Mouse (Mus musculus) heart, embryonic 14.5 days (tissue): Measurements from ENCODE around the gene Rp2. TPM values are rescaled to one million over a fixed set of nuclear protein-coding genes. Genes with fewer than 3 reads are reported as not detected.
"Not testable (repeated sequence)": the region's sequence is repeated elsewhere in the genome, so short reads cannot be mapped to it uniquely, and the experiment has no call there.

Experiments used
- ATAC-seq: fragments of 200-750 bp; cut with Nextera tagmentation; 2 replicates; pipeline ENCODE4 v1.8.0; 2017; ENCODE audit warnings: low read depth, moderate TSS enrichment; ENCODE audit not compliant: insufficient number of reproducible peaks, insufficient read depth, low FRiP score
- H3K27ac ChIP-seq, 2 experiments: fragments of 200-500 bp in 1 of 2; fragments of 300-500 bp in 1 of 2; sonication (generic) in 1 of 2; replicated peaks in 1 of 2; 2 replicates each; pipeline ENCODE4 v1.5.1; 2012 to 2014; ENCODE audit warnings: low read depth in 2 of 2, low read length in 2 of 2, control low read depth in 1 of 2, mild to moderate bottlenecking in 1 of 2, mixed read lengths in 1 of 2; ENCODE audit not compliant: control insufficient read depth in 1 of 2, insufficient read depth in 1 of 2
- H3K27me3 ChIP-seq: fragments of 300-500 bp; sonication (generic); 2 replicates; pipeline ENCODE4 v1.6.1; 2014; ENCODE audit warnings: mild to moderate bottlenecking, low read length, control low read depth; ENCODE audit not compliant: control insufficient read depth, insufficient read depth
- H3K36me3 ChIP-seq: fragments of 300-500 bp; sonication (generic); 2 replicates; pipeline ENCODE4 v1.6.1; 2014; ENCODE audit warnings: mild to moderate bottlenecking, control low read depth, low read length, mixed read lengths; ENCODE audit not compliant: control insufficient read depth, insufficient read depth
- H3K4me1 ChIP-seq, 2 experiments: fragments of 200-500 bp in 1 of 2; fragments of 300-500 bp in 1 of 2; sonication (generic) in 1 of 2; 2 replicates each; pipeline ENCODE4 v1.6.1; 2012 to 2014; ENCODE audit warnings: low read length in 2 of 2, control low read depth in 1 of 2, mixed read lengths in 1 of 2; ENCODE audit not compliant: control insufficient read depth in 2 of 2, insufficient read depth in 2 of 2
- H3K4me2 ChIP-seq: fragments of 300-500 bp; sonication (generic); 2 replicates; pipeline ENCODE4 v1.6.1; 2014; ENCODE audit warnings: mild to moderate bottlenecking, low read length
- H3K4me3 ChIP-seq, 2 experiments: fragments of 200-500 bp in 1 of 2; fragments of 300-500 bp in 1 of 2; sonication (generic) in 1 of 2; 2 replicates each; pipeline ENCODE4 v1.5.1; 2012 to 2014; ENCODE audit warnings: low read length in 2 of 2, mild to moderate bottlenecking in 2 of 2, control low read depth in 1 of 2, low read depth in 1 of 2, moderate library complexity in 1 of 2; ENCODE audit not compliant: control insufficient read depth in 1 of 2, insufficient read depth in 1 of 2
- H3K9ac ChIP-seq: fragments of 300-500 bp; sonication (generic); 2 replicates; pipeline ENCODE4 v1.6.1; 2014; ENCODE audit warnings: mild to moderate bottlenecking, low read length
- H3K9me3 ChIP-seq: fragments of 300-500 bp; sonication (generic); 2 replicates; pipeline ENCODE4 v1.6.1; 2016; ENCODE audit warnings: low read length, control low read depth; ENCODE audit not compliant: control insufficient read depth
- WGBS: fragments of 180-500 bp; shearing (Covaris S2); extraction: QIAGEN DNeasy Blood & Tissue Kit; methylation state at CpG from one replicate; pipeline ENCODE4 v1.1.7; 2014; 5-methylcytosine and 5-hydroxymethylcytosine counted together
- polyA plus RNA-seq: library from polyadenylated mRNA; unstranded; fragments of >200 nt; fragmentation: Nextera tagmentation; extraction: Ambion mirVana; gene quantifications from 2 replicates; pipeline ENCODE4 v1.2.1, GENCODE M21; 2014

The Rp2 gene
- 14.7 and 15.2 TPM in 2 replicates for polyA plus RNA-seq

GRCm38 (mm10) chrX:20364391-20365365 lies at the start of gene Rp2:
Gene Rp2, plus strand, starts transcription at chrX:20364481.
- no peaks in the 10 kb centered on the region for H3K27me3 ChIP-seq
- no peaks in the 10 kb centered on the region for H3K9me3 ChIP-seq
- H3K4me1 ChIP-seq, result no peaks in the 10 kb centered on the region
- H3K9ac ChIP-seq, result peak within 1 kb of the TSS; percentile 80
- H3K36me3 ChIP-seq, result no peaks in the 10 kb centered on the region
- 15% methylated on average over 35 of the region's 35 CpGs for WGBS
- H3K4me2 ChIP-seq, result peak within 1 kb of the TSS; percentile 64
- peak within 1 kb of the TSS; percentile 72 to 76 for H3K27ac ChIP-seq
- H3K4me3 ChIP-seq, result peak within 1 kb of the TSS; percentile 66 to 75
- ATAC-seq, result peak; percentile 99

DNA sequence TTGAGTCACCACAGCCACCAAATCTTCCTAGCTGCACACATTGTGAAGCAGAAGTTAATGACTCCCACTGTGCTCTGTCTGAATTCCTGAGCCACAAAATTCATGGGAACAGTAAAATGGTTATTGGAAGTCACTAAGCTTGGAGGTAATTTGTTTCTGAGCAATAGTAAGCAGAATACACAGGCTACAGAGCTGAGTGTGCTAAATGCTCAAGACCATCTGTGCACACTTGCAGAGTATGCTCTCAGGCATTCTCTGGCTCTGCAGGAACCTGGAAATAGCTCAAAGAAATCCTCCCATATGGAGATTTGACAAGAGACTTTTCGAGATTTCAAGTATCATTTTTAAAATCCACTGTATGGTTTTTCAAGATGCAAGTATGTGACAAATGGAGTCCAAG lies 31.5 kb upstream of the Rp2 start:
- Histone ChIP-seq H3K27me3 (no peaks in the 10 kb centered on the region), H3K27ac (no peak overlapping the region), H3K4me2 (no peak overlapping the region), H3K9ac (no peak overlapping the region), H3K4me1 (no peaks in the 10 kb centered on the region), H3K9me3 (no peaks in the 10 kb centered on the region), H3K36me3 (no peaks in the 10 kb centered on the region), H3K4me3 (no peak overlapping the region)
- no peak for ATAC-seq
- 56% methylated on average over 1 of the region's 1 CpGs for WGBS

GRCm38 (mm10) chrX:20335722-20336121 lies 28.6 kb upstream of the Rp2 start:
- H3K4me2 ChIP-seq, result no peak overlapping the region
- no peak overlapping the region for H3K27ac ChIP-seq
- H3K27me3 ChIP-seq, result no peaks in the 10 kb centered on the region
- ATAC-seq, result no peak
- no peaks in the 10 kb centered on the region for H3K4me1 ChIP-seq
- no peak overlapping the region for H3K9ac ChIP-seq
- no peak overlapping the region for H3K4me3 ChIP-seq
- WGBS, result 12% methylated on average over 2 of the region's 2 CpGs
- H3K9me3 ChIP-seq, result no peaks in the 10 kb centered on the region
- no peaks in the 10 kb centered on the region for H3K36me3 ChIP-seq

GRCm38 (mm10) chrX:20344980-20345379 lies 19.3 kb upstream of the Rp2 start:
- Histone ChIP-seq H3K4me2 (no peak overlapping the region), H3K27ac (no peak overlapping the region), H3K9me3 (no peaks in the 10 kb centered on the region), H3K27me3 (no peaks in the 10 kb centered on the region), H3K9ac (no peak overlapping the region), H3K36me3 (no peaks in the 10 kb centered on the region), H3K4me3 (no peak overlapping the region), H3K4me1 (no peaks in the 10 kb centered on the region)
- no peak for ATAC-seq

DNA sequence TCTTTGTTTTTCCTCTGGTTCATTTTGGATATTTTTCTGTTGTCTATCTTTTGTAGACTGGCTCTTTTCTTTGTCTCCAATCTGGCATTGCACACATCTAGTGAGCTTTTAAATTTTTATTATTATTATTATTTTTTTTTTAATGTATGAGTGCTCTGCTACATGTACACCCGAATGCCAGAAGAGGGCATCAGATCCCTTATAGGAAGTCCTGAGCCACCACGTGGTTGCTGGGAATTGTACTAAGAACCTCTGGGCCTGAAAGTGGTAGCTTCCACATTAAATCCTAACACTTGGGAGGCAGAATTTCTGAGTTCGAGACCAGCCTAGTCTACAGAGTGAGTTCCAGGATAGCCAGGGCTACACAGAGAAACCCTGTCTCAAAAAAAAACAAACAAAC lies 17.9 kb upstream of the Rp2 start:
- H3K36me3 ChIP-seq, result no peaks in the 10 kb centered on the region
- ATAC-seq, result no peak
- no peak overlapping the region for H3K4me3 ChIP-seq
- H3K4me1 ChIP-seq, result no peaks in the 10 kb centered on the region
- no peak overlapping the region for H3K27ac ChIP-seq
- no peak overlapping the region for H3K9ac ChIP-seq
- H3K27me3 ChIP-seq, result no peaks in the 10 kb centered on the region
- 55% methylated on average over 3 of the region's 3 CpGs for WGBS
- no peak overlapping the region for H3K4me2 ChIP-seq
- H3K9me3 ChIP-seq, result no peaks in the 10 kb centered on the region

DNA sequence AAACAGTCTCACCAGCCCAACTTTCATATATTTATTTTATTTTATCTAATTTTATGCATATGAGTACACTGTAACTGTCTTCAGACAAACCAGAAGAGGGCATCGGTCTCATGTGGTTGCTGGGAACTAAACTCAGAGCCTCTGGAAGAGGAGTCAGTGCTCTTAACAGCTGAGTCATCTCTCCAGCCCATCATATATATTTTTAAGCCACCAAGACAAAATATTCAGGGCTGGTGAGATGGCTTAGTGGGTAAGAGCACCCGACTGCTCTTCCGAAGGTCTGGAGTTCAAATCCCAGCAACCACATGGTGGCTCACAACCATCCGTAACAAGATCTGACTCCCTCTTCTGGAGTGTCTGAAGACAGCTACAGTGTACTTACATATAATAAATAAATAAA lies 14.0 kb upstream of the Rp2 start:
- H3K4me3 ChIP-seq, H3K4me2 ChIP-seq, H3K9ac ChIP-seq, H3K36me3 ChIP-seq, ATAC-seq, H3K9me3 ChIP-seq, H3K27ac ChIP-seq, H3K27me3 ChIP-seq, H3K4me1 ChIP-seq: not testable (repeated sequence)
- 93% methylated on average over 3 of the region's 4 CpGs for WGBS

DNA sequence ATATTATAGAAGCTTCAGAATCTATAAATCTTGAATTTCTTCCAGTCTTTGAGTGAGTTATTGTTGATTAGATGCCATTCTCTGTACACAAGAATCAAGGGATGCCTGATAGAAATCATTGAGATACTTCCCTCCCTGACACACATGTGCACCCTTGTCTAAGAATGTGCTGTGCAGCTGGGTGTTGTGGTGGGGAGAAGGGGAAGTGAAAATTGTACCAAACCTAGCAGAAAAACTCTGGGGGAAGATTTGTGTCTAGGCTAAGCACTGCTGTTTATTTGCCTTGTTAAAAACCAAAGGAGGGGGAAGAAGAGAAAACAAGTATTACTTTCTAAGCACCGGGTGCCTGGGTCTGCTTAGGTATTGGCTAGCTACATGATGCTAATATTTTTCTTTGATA lies 9.0 kb upstream of the Rp2 start:
- no peaks in the 10 kb centered on the region for H3K9me3 ChIP-seq
- no peak overlapping the region for H3K9ac ChIP-seq
- no peak overlapping the region for H3K4me2 ChIP-seq
- no peak for ATAC-seq
- H3K4me3 ChIP-seq, result no peak overlapping the region
- no peaks in the 10 kb centered on the region for H3K36me3 ChIP-seq
- WGBS, result 71% methylated on average over 1 of the region's 1 CpGs
- no peak overlapping the region for H3K27ac ChIP-seq
- no peaks in the 10 kb centered on the region for H3K4me1 ChIP-seq
- no peaks in the 10 kb centered on the region for H3K27me3 ChIP-seq

- H3K4me3 ChIP-seq, result no peak overlapping the region
- no peak overlapping the region for H3K4me2 ChIP-seq
- 23% methylated on average over 3 of the region's 3 CpGs for WGBS
- H3K27ac ChIP-seq, result no peak overlapping the region
- H3K36me3 ChIP-seq, result no peaks in the 10 kb centered on the region
- no peak overlapping the region for H3K9ac ChIP-seq
- H3K27me3 ChIP-seq, result no peaks in the 10 kb centered on the region
- H3K9me3 ChIP-seq, result no peaks in the 10 kb centered on the region
- ATAC-seq, result no peak
- no peaks in the 10 kb centered on the region for H3K4me1 ChIP-seq
These were observed 8.0 kb upstream of the Rp2 start for GRCm38 (mm10) chrX:20356309-20356708.
